Mouse (Mus musculus): ENCODE measurements around the gene Cntn1.

DNA sequence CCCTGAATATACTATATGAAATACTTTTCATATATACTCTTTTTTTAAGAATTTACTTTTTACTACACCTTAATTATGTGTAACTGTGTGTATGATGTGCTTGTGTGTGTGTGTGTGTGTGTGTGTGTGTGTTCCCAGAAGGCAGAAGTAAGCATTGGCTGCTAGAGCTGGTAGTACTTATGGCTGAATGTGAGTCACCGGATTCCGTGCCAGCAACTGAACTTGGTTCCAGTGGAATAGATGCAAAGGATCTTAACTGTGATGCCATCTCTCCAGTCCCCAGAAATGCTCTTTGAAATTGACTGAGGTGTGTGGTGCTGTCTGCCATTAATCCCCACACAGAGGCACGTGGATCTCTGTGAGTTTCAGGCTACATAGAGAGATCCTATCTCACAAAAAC is 113.2 kb downstream of the Cntn1 start:
- TF ChIP-seq CTCF (IDR thresholded peaks at IDR 0.05; ENCODE audit: control insufficient read depth, insufficient read depth, insufficient read length) (no peak), MYOD1 (IDR thresholded peaks at IDR 0.05; ENCODE audit: control insufficient read depth, insufficient read length, low read depth) (no peak), MAX (IDR thresholded peaks at IDR 0.05) (no peak), MYOG (IDR thresholded peaks at IDR 0.05; ENCODE audit: control insufficient read depth, extremely low read depth, insufficient read length) (no peak), USF1 (IDR thresholded peaks at IDR 0.05; ENCODE audit: low read depth) (no peak), CEBPB (IDR thresholded peaks at IDR 0.05; ENCODE audit: low read depth) (no peak)
